Mouse (Mus musculus): ENCODE measurements around the gene Ccnf. TPM values are rescaled to one million over a fixed set of nuclear protein-coding genes. Genes with fewer than 3 reads are reported as not detected.

Ccnf gene
- 48.8 and 75.2 TPM in 2 replicates for total RNA-seq (2023)

DNA sequence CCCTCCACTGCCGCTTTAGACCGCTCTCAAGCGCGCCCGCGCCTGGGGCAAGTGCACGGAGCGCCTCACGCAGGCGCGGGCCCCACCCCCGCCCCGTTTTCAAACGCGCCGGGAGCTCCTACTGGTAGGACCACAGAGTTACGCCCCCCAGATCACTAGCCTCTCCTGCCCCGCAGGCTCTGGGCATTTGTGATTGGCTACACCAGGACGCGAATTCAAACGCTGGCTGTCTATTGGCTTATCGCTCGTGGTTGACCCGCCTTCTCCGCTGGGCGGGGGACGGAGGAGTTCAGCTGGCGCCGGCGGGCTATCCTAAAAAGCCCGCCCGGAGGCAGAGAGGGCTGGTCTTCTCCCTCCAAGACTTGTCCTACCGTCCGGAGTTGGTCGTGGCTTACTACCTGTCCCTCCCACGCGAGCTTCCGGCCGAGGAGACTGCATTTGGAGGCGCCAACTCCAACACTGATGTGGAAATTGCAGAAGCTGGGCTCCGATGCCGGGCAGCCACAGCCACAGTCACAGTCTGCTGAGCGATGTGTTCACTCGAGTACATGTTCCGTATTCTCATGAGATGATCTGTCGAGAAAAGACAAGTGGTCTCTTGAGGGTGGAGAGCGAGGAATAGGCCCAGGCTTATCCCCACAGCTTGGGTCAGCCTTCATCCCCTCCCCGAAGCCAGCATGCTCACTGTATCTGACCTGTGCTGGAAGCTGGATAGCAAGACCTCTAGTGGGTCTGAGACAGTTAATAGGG lies at the start of gene Ccnf:
TSS of gene Ccnf (minus strand) at position 165 of the 750 bp plus-strand sequence.

DNA sequence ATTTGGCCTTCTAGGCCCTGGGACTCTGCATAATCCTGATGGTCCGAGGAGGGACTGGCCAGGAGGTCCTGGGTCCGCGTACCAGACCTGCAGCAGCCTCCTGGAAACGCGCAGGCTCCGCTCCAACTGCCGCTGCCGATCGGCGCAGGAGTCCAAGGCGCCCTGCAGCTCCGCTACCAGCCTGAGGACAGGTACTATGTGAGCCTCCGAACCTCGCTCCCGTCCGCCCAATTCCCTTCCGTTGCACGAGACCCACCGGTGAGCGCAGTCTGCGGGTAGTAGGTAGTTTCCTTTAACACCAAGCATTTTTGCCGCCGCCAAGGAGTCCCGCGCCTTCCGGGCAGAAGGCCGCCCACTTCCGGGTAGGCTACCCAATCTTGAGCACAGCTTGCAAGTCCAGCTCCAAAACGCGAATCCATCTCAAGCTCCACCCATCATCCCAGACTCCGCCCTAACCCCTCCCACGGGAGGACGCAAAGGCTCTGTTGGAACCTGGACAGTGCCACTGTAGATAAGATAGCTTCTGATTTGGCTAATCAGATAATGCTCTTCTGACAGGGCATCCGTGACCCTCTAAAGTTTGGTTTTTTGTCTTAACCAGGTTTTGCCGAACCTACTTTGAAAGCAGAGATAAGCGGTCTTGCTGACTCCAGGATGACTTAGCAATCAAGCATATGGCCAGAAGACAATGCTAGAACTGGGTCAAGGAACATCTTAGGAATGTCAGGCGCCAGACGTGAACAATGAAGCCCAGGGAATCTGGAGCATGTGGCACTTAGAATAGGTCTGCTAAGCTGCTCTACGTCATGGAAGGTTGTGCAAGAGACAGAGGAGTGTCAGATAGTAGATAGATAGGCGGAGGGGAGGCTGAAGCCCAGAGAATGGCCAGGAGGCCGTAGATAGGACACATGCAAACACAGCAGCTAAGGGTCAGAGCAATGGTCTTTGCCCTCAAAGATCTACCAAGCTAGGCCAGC lies 30.6 kb downstream of the Ccnf start, which contains the start of gene Tedc2:
TSS of gene Tedc2 (minus strand) at position 417 of the 977 bp plus-strand sequence.

DNA sequence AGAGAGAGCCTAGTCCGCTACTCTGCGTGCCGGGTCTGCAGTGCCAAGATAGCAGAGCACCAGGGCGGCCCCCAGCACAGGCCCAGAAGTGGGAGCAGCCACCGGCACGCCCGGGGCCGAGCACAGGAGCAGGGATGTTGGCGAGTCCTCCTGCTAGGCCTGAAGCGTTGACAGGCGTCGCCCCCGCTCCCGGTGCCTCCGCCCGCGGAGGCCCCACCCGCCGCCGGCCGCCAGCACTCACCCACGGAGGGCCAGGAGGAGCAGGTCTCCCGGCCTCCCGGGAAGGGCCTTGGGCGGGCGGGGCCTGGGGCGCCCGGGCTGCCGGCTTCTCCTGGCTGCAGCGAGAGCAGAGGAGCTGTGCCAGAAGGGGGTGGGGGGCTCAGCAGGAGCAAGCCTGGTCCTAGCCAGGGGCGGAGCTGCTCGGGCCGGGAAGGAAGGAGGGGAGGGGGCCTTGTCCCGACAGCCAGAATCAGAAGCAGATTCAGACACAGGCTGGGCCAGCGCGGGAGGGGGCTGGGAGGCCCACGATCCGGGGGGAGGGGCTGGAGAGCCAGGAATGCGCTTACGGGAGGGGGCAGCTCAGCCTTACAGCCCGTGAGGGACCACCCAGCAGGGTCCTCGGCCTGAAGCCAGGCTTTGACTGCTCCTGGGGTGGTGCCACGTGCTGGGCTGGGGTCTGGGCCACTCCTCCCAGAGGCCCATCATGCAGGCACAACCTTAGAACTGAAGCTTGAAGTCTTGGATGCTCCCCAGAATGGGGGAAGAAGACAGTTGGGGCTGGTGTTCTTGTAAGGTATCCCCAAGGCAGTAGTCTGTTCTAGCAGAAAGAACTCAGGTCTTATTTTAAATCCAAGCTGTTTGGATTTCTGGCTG lies 42.0 kb downstream of the Ccnf start, which contains the start of gene Ntn3:
TSS of gene Ntn3 (minus strand) at position 489 of the 873 bp plus-strand sequence.

DNA sequence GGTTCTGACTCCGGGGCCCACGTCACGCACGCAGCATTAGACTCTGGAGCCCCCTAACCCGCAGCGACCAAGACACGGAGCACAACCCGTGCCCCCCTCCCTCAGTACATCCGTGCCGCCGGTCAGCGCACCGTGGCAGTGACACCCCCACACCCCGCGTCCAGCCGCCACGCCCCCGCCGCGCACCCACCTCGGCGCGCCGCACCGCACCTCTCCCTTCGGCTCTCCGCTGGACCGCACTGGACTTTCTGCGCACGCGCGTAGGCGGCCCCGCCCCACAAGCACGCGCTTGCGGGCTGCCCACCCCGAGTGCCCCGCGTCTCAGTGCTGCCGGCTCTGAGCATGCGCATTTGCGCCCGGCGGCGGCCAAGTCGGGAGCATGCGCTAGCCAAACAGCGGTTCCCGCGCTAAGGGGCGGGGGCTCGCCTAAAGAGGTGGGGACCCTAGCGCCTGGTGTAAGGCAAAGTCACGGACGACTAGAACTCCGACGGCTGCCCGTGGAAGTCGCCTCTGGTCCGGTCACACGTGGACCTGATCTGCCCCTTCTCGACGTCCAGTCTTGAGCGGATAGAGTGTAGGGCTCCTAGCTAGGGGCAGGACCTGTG lies 45.9 kb downstream of the Ccnf start, which contains the start of gene Tbc1d24:
TSS of gene Tbc1d24 (minus strand) at position 279 of the 605 bp plus-strand sequence.

Other genes starting within 250 kb of the Ccnf start
- gene Prss27, start 213.3 kb downstream of the Ccnf start, total RNA-seq (2023), result not detected in 2 replicates
- 13.0 and 13.8 TPM in 2 replicates for gene Kctd5, start 178.0 kb downstream of the Ccnf start, total RNA-seq (2023)
- gene Pdpk1, start 100.6 kb downstream of the Ccnf start, total RNA-seq (2023), result 41.2 and 57.5 TPM in 2 replicates
- gene Amdhd2, start 87.7 kb downstream of the Ccnf start, total RNA-seq (2023), result 64.2 and 79.3 TPM in 2 replicates
- 421 and 428 TPM in 2 replicates for gene Atp6v0c, start 81.8 kb downstream of the Ccnf start, total RNA-seq (2023)
- 9.4 and 13.1 TPM in 2 replicates for gene Tbc1d24, start 45.9 kb downstream of the Ccnf start, total RNA-seq (2023)
- 0.23 and 0.82 TPM in 2 replicates for gene Ntn3, start 42.0 kb downstream of the Ccnf start, total RNA-seq (2023)
- gene Tedc2, start 30.6 kb downstream of the Ccnf start, total RNA-seq (2023), result 9.4 and 12.1 TPM in 2 replicates
- 0.14 and 0.35 TPM in 2 replicates for gene Abca17, start 99.6 kb upstream of the Ccnf start, total RNA-seq (2023)
- 25.4 and 25.7 TPM in 2 replicates for gene Abca3, start 100.5 kb upstream of the Ccnf start, total RNA-seq (2023)
- 61.1 and 89.8 TPM in 2 replicates for gene Rnps1, start 163.1 kb upstream of the Ccnf start, total RNA-seq (2023)
- gene Eci1, start 175.2 kb upstream of the Ccnf start, total RNA-seq (2023), result 9.7 and 10.9 TPM in 2 replicates
- gene Dnase1l2, start 191.6 kb upstream of the Ccnf start, total RNA-seq (2023), result 1.7 and 2.2 TPM in 2 replicates
- 40.1 and 46.7 TPM in 2 replicates for gene E4f1, start 218.8 kb upstream of the Ccnf start, total RNA-seq (2023)
- gene Pgp, start 218.9 kb upstream of the Ccnf start, total RNA-seq (2023), result 21.5 and 26.4 TPM in 2 replicates
- gene Bricd5, start 222.4 kb upstream of the Ccnf start, total RNA-seq (2023), result 0.98 TPM in 1 of 2 replicates, not detected in the other
- 35.2 and 41.1 TPM in 2 replicates for gene Mlst8, start 227.6 kb upstream of the Ccnf start, total RNA-seq (2023)
- gene Caskin1, start 237.1 kb upstream of the Ccnf start, total RNA-seq (2023), result not detected in 2 replicates

All from neutrophil, adult 65 days (primary cell).